Mouse (Mus musculus) right cerebral cortex, postnatal 4 days (tissue): Measurements from ENCODE around the gene Tgtp2.
"Not testable (repeated sequence)": the region's sequence is repeated elsewhere in the genome, so short reads cannot be mapped to it uniquely, and the experiment has no call there.

ENCODE experiments used
- DNase-seq: peaks from one replicate; pipeline ENCODE4 v3.0.0-alpha.2; 2022

Gene Tgtp2

DNA sequence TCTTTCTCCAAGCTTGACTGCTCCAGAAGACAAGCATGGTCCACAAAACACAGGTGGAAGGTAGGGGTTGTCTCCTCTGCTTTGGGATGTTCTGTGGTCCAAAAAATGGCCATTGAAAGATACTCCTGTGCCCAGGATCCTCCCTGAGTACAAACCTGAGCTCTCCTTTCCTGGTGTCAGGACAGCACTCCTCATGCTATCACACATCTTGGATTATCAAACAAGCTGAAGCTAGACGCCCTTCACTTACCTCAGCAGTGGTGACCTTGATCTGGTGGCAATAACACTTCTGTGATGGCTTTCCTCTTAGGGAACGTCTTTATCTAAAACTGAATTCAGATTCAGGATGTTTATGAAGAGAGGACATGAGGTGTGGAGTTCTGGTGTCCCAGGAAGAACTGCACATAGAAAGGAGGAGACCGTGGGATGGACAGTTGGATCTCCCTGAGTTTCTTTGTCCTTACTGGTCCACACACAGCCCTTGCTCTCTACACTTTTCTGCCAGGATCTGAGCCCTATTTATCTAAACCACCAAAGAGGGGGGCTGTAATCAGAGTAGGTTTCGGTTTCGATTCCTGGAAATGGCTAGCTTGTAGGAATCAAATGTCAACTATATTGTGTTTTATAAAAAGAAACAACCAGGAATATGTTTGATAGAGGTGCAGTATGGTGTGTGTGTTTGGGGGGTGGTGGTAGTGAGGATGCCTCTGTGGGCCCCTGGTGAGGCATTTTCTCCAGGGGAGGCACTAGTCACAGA, at the start of gene Tgtp2:
TSS of gene Tgtp2 (minus strand) at position 494 of the 757 bp plus-strand sequence.
- not testable (repeated sequence) for DNase-seq

DNA sequence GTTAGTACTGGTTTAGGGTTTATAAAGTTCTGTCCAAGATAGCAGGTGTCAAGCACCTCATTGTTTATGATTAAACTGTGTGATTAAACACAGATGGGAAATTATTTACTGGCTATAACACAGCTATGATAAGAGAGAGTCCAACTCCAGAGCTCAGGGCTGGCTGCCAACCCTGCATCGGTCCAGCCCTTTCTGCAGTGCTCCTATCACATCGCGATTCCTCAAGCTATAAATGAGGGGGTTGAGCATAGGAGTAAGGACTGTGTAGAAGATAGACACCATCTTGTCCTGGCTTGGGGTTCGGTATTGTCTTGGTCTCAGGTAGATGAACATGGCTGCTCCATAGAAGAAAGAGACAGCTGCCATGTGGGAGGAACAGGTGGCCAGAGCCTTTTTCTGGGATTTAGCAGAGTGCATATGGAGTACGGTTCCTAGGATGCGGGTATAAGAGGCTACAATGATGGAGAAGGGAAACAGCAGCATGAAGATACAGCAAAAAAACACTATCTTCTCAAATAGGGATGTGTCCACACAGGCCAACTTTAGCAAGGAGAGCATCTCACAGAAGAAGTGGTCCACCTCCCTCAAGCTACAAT, 48.7 kb upstream of the Tgtp2 start:
- no peak for DNase-seq

DNA sequence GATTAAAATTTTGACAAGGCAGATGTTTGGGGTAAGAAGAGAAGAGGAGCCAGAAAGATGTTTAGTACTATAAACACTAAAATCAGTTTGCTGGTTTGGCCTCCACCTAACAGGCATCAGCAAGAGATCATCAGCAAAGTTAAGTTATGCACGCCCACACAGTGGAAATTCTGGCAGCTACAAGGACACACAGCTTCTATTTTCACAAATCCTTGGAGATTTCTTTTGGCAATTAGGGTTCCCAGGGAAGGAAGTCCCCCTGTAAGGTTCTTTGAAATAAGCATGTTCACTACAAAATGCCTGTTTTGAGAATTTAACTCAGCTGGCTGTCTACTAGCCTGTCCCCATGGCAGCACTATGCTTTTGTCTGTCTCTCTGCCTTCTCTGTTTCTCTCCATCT, 47.0 kb upstream of the Tgtp2 start:
- DNase-seq: no peak

DNA sequence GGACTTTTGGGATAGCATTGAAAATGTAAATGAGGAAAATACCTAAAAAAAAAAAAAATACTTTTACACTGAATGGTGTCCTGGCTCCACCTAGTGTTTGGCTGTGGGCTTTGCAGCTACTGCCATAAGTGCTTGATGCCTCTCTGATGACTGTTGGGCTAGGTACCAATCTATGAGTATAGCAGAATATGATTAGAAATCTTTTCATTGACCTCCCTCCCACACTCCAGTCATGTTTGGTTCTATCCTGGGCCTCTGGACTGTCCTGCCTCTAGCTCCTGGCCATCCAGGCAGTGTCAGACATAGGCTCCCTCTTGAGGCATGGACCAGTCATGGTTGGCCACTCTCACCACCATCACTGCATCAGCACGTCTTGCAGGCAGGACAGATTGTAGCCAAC, 44.8 kb upstream of the Tgtp2 start:
- DNase-seq: peak; percentile 13

DNA sequence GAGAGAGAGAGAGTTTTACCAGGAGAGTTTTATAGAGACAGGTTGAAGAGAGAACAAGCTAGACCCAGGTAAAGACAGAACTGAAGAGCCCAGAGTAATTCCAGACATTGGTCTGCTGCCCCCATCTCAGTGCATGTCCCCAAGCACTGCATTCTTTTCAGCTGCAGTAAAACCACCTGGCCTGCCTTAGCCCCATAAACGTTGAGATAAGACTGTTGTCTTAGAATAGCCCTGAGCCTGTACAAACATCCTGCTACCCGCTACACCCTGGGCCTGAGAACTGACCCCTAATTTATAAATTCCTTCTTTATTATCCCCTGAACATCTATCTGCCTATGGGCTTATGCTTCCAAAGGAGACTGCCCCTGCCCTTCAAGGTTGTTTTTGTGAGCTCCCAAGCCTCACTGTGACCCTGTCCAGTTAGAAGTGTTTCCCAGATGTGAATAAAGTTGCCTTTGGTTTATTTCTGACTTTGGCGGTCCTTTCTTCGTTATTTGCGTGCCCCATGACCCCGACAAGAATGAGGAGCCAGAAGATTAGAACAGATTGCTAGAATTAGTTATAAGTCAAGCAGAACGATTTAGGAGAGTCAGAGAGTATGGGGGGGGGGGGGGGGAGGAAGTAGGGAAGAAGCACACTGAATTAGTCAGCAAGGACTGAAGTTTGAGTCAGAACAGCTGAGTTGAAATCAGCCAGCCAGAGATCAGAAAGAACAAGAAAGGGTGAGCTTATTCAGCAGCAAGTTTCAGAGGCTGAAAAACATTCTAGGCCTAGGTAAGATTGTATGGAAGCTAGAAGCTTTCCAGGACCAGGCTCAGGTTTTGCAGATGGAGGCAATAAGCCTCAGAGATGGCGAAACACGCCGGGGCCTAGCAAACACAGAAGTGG, 43.9 kb upstream of the Tgtp2 start:
- DNase-seq: no peak

DNA sequence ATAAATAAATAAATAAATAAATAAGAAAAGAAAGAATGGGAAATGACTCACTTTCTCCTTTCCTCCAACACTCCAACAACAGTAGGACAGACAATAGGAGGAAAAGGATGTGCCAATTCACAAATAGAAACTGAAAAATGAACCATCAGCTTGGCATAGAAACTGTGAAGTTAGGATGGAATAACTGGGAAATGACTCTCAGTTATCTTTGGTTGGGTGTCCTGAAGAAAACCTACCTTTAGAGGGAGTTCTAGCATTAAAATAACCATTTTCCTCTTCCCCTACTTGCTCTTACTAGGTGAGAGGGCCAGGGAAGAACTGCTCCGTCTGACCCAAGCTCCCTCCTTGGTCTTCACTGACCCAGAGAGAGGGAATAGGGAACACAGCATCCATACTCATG, 41.7 kb upstream of the Tgtp2 start:
- no peak for DNase-seq

DNA sequence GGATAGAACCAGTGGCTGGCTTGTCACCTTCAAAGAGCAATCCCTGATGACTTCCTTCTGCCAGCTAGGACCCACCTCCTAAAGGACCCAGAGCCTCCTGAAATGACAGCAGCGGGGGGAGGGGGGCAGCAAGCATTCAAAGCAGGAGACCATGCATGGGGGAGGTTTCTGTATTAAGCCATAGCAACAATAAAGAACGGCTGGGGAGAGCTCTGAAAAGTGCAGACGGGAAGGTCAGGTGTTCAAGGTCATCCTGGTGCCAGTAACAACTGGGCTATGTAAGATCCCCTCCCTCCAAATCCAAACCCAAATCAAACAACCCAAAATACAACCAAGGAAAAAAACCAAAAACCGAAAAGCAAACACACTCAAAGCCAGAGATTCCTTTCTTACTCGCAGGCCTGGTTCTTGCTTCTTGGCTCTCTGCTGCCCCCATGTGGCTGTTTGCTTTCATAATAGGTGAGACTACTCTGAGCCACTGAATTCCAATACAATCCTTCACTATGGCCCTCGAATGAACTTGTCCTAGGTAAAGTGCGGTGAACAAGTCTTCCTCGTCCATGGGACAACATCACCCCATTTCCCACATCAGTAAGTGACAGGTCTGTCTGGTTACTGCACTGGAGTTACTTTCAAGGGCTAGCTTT, 39.2 kb upstream of the Tgtp2 start:
- peak; percentile 98 for DNase-seq

DNA sequence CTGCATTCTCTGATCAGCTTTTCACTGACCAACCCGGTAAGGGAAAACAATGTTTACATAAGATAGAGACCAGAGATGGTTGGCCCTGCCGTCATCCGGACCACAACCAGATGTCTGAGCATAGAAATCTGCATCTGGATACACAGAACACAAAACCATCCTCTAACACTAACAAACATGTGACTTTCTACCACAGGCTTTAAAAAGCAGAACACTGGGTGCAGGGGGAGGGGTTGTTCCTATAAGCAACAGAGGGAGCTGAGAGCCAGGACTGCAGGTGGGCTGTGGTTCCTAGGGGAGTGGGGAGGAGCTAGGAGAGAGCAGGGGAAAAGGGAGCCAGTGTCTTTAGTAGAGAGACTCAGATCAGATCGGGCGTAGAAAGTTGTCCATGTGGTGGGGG, 37.5 kb upstream of the Tgtp2 start:
- DNase-seq: no peak

DNA sequence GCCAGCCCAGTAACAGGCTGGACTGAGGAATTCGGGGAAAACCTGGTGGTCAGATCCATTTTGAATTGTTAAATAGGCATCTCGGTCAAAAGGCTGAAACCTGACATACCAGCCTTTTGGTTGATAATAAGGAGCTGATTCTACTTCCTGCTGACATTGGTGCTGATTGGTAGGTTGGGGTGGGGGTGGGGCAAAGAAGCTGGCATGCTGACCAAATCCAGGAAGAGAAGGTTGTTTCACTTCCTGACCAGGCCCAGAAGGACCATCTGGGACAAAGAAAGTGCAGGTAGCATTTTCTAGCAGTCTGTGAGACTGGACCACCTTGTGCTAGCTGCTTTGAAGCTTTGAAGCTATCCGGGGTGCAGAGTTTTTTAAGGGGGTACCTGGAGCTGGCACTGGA, 36.4 kb upstream of the Tgtp2 start:
- DNase-seq: no peak

DNA sequence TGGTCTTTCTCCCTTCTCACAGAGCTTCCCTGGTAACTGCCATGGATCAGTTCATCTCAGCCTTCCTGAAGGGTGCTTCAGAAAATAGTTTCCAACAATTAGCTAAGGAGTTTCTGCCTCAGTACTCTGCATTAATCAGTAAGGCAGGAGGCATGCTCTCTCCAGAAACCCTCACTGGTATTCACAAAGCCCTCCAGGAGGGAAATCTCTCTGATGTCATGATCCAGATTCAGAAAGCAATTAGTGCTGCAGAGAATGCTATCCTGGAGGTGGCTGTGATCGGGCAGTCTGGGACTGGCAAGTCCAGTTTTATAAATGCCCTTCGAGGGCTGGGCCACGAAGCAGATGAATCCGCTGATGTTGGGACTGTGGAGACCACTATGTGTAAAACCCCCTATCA, 31.4 kb upstream of the Tgtp2 start:
- no peak for DNase-seq

DNA sequence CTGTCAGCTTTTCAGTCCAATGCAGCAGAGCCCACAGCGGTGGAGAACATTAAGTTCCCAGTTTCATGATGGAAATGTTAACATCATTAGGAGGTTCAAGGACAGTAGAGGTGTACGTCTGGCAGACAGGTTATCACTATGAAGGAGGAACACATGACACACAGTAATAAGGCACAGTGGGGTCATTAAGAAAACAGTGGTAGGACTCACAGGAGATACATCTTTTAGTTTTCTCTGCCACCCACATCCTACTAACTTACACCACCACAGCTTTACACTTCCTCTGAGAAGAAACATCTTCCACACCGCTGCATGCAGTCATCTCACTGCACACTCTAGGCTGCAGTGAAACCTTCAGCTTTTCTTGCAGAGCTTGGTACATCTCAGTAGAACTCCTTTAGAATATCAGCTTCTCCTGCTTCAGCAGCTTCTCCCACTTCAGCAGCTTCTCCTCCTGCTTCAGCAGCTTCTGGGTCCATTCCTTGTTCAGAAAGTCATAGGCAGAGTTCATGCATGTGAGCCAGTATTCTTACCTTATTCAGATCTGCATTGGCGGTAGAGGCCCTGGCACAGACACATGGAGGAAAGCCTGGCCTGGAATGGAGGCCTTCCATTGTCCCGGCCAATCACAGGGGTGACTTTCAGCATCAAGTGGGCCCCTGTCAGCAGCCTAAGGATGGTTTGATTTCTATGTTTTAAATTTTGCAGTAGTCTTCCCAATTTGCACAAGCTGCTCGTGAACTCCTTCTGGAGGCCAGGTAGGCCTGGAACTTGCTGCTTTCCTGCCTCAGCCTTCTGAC, 30.1 kb upstream of the Tgtp2 start:
- DNase-seq: no peak

DNA sequence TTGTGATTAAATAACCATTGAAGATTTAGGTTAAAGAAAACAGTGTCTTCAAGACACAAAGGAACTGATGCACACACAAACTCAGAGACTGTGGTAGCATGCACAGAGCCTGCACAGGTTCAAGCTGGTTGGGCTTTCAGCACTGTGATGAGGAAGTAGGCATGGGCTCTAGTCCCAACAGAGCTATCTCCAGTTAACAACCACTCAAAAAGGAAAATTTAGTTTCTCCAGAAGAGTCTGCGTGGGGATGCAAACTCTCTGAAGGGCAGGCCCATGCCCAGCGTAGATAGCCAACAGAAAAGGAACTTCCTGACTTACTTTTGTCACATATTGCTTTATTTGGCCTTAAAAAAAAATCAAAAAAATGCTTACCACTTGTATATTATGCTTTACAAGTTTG, 28.8 kb upstream of the Tgtp2 start:
- no peak for DNase-seq

DNA sequence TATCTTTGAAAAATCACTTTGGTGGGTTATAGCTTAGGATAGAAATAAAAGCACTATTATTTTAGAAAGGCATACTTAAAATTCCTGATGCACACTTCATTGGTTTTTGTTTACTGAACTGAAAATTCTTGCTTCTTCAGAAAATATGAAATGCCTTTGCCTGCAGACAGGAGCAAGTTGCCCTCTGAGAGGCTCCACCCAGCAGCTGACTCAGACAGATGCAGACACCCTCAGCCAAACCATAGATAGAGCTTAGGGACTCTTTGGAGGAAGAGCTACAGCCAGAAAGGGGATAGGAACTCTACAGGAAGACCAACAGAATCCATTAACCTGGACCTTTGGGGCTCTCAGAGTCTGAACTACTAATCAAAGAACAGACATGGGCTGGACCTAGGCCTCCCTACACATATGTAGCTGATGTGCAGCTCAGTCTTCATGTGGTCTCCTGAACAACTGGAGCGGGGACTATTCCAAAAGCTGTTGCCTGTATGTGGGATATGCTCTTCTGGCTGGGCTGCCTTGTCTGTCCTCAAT, 28.1 kb upstream of the Tgtp2 start:
- DNase-seq: no peak

DNA sequence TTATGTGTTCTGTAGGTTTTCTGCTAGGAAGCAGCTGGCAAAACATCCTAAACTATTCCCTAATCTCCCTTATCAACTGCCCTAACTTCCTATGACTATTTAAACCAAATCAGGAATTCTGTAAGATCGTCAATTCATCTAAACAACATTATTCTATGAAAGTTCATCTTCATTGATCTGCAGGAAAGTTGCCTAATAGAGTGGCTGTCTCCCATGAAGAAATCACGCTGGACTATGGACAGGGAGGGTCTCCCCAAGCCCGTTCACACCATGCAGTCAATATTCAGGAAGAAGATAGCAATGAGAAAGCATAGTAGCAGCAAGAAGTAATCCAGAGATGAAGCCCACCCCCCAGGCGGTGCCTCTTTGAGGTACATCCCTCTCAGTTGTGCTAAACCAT, 27.2 kb upstream of the Tgtp2 start:
- DNase-seq: no peak

DNA sequence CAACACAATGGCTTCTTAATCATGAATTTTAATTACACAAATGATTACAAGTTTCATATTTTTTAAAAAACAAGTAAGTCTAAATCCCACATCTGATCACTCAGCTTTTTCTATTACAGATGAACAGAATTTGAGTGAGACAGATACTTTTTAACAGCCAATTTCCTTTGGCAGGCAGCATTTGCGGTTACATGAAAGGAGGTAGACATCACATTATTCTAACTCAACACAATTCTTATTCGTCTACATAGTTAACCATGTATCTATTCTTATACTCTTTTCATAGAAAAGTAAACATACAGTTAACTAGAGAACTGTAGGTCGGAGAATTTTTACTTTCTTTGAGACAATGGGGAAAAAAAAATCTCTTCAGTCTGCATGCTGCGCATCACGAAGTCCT, 26.5 kb upstream of the Tgtp2 start:
- DNase-seq: no peak

DNA sequence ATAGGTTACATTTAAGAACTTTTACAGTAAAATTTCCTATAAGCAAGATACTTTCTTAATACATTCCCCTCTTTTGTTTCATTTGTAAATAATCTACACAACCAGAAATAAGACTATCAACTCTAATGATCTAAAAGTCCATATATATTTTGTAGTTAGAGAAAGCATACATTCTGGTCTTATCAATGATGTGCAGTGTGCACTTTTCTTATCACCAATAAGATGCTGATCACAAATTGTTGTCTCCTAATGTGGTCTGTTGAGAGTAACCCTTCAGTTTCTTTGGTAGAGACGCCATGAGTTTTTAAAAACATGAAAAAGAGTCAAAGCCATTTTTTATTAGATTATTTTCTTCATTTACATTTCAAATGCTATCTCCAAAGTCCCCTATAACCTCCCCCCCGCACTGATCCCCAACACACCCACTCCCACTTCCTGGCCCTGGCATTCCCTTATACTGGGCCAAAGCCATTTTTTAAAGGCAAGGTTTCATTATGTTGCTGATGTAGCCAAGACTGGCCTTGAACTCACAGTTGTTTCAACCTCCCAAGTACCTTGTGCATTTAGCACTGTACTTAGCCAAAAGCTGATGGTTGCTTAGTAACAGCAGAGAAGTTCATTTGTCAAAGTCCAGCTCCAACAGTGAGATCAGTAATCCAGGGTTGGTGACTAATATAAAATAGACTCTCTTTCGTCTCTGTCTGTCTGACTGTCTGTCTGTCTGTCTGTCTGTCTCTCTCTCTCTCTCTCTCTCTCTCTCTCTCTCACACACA, 25.9 kb upstream of the Tgtp2 start:
- DNase-seq: no peak

DNA sequence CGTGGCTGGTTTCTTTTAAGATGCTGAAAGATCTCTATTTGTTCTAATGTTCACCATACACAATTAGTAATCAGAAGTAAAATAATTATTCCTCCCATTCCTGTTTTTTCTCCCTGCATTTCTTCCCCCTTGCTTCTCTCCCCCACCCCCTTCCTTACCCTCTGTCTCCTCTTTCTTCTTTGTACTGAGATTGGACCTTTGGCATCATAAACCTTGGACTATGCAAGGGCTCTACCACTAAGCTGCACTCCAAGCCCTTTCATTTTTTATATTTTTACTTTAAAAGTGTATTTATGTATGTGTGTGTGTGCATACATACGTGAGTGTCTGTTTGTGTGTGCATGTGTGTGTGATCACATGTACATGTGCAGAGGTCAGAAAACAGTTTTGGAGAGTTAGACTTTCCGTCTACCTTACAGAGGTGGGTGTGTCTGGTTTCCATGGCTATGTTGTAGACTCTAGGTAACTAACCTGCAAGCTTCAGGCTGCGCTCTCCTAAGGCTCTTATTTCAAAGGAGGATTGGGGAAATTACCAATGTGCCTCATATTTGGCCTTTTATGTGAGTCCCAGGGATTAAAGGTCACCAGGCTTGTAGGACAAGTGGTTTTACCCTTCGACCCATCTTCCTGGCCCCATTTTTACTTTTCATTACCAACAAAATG, 25.1 kb upstream of the Tgtp2 start:
- no peak for DNase-seq

DNA sequence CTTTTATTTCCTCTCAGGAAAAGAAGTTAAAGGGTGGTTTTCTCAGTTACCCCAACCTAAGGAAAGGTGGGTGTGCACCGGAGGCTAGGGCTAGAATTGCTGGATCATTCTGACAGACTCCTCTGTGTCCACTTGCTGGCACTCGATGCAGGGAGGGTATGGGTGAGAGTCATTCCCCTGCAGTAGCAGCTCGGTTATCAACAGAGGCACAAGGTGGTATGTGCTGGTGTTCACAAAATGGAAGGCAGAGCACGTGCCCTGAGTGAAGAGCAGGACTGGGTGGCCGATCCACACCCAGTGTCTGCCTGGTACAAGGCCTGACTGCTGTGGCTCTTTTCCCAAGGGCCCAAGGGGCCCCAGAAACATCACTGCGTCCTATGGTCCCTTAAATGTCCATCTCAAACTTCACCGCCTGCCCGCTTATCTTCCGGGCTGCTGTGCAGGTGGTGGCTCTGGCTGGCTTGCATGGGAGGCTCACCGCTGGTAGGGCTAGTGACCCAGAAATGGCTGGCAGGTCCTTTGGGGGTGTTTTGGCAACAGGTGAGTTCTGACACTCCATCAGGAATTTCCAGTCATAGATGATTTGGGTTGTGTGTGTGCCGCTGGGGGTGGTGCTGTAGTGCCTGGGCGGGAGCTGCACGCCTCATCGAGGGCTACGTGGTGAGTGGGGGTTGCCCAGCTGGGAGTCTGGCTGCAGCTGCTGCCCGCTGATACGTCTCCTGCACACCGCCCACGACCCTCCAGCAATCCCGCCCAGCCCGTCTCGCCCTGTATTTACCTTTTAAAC, 24.0 kb upstream of the Tgtp2 start:
- DNase-seq: no peak

DNA sequence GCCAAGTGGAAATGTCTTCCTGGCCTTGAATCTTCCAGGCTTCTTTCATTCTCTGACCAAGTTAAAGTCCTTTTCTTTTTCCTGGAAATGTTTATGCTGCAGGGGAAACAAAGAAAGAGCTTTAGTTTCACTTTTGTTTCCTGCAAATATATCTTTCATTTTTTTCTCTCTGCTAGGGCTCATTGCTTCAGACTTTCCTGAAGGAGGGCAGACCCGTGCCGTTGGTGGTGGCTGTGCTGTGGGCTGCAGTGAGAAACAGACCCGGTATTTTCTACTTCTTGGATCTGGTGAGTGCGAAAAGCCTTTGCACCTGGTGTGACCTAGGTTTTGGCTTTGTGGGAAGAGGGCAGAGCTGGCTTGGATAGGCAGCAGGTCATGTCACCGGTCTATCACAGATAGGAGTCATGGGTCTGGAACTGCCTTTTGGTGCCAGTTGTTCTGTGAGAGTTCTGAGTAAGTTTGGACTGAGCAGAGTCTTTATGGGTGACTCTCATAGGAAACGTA, 22.9 kb upstream of the Tgtp2 start:
- DNase-seq: no peak

DNA sequence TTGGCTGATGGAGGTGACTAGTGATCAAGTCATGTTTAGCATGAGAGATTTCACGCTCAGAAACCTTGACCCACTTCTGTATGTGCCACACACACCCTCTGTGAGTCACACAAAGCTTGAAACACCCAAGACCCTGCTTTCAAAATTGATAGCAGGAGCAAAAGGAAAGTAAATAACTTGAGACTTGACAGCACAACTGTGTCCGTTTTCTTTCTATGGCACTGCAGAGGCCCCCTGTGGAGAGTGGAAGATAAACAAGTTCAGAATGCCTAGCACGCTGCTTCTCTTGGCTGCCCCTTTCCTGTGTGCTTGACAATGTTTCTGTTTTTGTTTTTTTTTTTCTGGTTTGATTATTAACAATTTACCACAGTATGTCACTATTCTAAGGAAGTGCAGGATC, 20.9 kb upstream of the Tgtp2 start:
- no peak for DNase-seq
